Mouse (Mus musculus): ENCODE data around the gene Smc1b.

Smc1b gene

DNA sequence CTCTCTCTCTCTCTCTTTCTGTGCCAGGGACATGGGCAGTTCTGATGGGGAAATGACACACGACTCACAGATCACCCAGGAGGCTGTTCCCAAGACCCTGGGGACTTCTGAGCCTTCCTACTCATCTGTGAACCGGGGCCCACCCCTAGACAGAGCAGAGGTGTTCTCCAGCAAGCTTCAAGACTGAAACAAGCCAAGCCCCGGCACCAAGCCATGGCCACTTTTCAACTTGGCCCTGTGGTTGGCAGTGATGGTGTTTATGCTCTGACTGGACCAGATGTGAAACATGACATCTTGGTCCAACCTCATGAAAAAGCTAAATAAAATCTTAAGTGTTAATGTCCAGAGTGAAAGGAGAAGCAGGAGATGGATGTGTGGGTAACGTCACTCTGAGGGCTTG is 109.6 kb downstream of the Smc1b start:
- DNase-seq (ENCODE audit: low spot score): no peak

DNA sequence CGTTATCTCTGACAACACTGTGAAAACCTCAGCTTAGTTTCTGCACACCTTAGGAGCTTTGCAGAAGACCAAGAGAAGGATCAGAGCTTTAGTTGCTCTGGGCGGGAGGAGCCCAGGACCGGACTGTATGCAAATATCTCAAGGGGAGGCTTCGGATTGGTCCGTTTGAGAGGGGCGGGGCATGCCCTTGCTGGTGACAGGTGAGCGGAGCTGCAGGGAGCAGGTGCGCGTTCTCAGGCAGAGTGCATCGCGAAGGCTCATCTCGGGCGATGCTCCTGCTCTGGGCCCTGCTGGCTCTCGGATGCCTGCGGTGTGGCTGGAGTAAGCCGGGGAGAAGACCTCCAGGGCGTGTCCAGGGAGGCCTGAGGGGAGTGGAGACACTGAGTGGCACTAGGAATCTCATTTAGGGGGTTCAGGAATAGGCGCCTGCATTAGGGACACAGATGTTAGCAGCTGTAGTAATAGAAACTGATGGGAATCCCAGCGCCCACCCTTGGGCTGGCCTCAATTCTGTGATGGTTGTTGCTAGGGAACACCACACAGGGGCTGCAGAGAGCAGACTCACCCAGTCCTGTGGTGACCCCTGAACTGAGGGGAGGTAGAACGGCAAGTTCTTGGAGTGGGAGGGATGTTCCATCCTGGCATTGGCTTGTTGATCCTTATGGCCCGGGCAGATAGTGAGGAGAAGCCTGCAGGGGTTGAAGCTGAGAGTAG is 114.7 kb downstream of the Smc1b start, which contains the start of gene Upk3a:
TSS of gene Upk3a (plus strand) at position 191 of the 714 bp plus-strand sequence.
- no peak for DNase-seq (ENCODE audit: low spot score)

DNA sequence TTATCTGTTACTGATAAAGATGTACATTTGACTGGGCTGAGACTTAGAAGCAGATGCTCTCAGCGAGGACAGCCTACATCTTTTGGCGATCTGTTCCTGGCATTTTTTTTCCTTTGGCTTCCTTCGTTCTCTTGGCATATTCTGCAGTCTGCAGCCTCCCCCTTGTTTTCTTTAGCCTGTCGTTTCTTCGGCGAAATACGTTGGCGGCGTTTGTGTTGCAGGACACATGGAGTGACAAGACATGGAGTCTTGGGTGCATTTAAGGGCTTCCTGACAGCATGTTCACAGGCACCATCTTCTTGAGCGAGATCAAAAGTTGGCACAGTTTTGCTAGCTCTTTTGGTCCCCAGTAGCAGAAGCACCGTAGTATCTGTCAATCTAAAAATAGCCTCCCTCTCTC is 116.0 kb downstream of the Smc1b start:
- DNase-seq (ENCODE audit: low spot score): no peak
